Mouse (Mus musculus) erythroid progenitor cell, adult 5-6 weeks (primary cell): ENCODE data around the gene Bend7. TPM values are rescaled to one million over a fixed set of nuclear protein-coding genes. Genes with fewer than 3 reads are reported as not detected.

Experiments used
- ATAC-seq: replicated peaks from 2 replicates; pipeline ENCODE4 v1.8.0; 2016; ENCODE audit warnings: moderate number of reproducible peaks, mild to moderate bottlenecking, moderate TSS enrichment, inconsistent platforms; ENCODE audit not compliant: poor library complexity, low FRiP score, severe bottlenecking
- total RNA-seq, 2 experiments: library from RNA; stranded (forward) in 1 of 2; stranded (reverse) in 1 of 2; fragments of 150-400 nt in 1 of 2; fragments of 186-747, 209-891 nt in 1 of 2; gene quantifications; 2 replicates each; pipeline versions ENCODE4 v1.2.3 to v1.2.4; 2015 to 2017; ENCODE audit warnings: low replicate concordance in 2 of 2

Bend7 gene
- total RNA-seq (2015; ENCODE audit: low replicate concordance) (not detected in 2 replicates), total RNA-seq (2017; ENCODE audit: low replicate concordance) (not detected in 2 replicates)

GRCm38 (mm10) chr2:4717769-4718661 lies at the start of gene Bend7:
Bend7 (plus strand) TSS chr2:4717831.
- no peak for ATAC-seq

DNA sequence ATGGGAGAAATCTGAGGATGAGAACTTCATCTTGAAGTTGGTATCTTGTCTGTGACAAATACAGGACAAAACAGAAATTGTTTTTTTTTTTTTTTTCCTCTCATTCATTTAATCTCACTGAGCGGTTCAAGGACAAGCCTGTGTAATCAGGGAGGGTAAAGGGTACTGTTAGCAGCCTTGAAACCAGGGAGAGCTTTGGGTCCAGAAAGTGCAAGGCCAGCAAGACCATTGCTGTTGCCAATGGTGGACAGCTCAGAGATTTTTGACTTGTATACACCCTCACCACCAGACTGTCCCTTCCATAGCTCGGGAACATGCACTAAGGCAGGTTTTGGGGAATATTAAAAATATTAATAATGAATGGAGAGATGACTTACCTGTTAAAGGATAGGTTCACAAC lies 49.0 kb upstream of the Bend7 start:
- ATAC-seq = no peak

- ATAC-seq = no peak
These were observed 47.9 kb upstream of the Bend7 start for GRCm38 (mm10) chr2:4669701-4670100.

DNA sequence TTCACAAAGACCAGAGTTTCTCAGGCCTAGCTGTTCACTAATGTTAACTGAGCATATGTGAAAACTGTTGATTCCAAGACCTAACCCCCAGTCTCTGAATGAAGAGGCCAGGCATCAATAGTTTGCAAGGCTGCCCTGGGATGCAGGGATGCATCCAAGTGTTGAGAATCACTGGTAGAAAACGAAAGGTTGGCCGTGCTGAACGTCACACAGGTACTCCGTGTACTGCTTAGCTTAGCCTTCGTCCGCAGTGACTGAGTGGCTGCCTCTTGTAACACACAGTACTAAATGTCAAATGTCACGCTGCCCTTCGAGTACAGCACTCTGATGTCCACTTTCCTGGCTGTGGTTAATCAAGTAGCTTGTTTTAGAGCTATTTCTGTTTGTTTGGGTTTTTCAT lies 46.0 kb upstream of the Bend7 start:
- ATAC-seq = no peak

GRCm38 (mm10) chr2:4679886-4680285 lies 37.7 kb upstream of the Bend7 start:
- ATAC-seq = no peak

DNA sequence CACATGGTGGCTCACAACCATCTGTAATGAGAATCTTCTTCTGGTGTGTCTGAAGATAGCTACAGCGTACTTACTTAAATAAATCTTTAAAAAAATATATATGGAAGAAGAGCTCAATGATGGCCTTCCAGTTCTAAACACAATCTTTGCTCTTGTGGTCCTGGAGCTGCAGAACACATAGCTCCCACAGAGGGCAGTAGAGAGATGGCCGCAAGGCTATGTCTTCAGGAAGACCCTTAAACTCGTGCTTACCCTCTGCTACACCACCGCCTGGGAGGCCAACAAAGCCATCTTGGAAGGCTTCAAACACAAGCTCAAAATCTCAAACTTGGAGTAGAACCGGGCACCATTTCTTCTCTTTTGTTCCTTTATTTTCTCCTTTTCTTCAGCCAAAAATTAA lies 6.4 kb upstream of the Bend7 start:
- ATAC-seq = no peak

DNA sequence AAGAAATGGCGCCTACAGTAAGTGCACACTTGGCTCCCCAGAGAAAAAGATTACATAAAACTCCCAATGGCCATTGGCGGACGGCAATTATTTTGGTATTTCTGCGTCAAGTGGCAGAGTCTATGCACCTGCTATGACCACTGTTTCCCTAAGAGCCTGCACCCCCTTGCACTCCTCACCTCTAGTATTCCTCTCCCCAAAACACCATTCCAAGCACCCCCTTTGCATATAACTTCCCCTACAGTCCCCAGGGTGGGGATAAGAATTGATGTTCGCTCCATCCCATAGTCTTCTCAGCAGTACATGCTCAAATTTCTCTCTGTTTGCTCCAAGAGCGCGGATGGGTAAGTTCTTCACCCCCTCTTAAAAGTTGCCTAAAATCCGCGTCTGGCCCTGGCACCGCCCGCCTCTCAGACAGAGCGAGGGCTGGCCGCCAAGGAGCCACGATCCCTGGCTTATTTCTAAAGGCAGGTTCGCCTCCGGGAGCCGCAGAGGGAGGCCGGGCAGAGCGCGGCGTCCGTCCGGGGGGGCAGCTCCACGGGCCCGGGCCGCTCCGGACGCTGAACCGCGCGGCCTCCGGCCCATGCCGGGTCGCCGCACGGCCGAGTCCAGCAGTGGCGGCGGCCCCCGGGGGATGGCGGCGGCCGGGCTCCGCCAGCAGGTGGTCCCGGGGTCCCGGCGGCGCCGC lies 406 bp upstream of the Bend7 start:
- no peak for ATAC-seq

GRCm38 (mm10) chr2:4723088-4723487 lies 5.5 kb downstream of the Bend7 start:
- no peak for ATAC-seq

- ATAC-seq = no peak
These were observed 12.5 kb downstream of the Bend7 start for GRCm38 (mm10) chr2:4730161-4730560.

DNA sequence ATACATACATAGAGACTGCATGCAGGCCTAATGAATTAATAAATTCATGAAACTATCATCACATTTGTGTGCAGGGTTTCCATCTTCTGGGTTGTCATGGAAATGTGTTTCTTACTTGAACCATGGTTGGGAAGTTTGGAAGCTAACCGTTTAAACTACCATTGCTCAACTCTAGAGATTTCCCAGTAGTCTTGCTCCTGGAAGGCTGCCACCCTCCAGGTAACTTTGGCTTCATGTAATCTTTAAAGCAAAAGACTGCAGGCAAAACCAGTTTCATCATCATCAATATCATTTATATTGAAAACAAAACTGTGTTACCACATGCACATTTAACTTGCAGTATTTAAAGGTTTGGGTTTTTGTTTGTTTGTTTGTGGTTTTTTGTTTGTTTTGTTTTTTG lies 16.3 kb downstream of the Bend7 start:
- ATAC-seq = no peak

- no peak for ATAC-seq
These were observed 18.6 kb downstream of the Bend7 start for GRCm38 (mm10) chr2:4736095-4736797.

DNA sequence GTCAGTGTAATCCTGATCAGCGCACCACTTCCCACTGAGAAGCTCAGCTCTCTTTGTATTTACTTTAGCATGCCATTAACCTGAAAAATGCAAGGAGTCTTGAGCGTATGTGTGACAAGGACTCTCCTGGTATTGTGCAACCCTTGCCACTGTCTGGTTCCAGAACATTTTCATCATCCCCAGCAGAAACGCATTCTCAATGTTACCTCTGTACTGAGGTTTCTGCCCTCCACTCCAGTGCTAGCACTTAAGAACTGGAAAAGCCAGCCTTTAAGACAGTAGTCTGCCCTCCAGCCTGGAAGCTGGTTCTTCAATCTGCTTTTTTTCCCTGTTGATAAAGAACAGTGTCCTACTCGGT lies 19.1 kb downstream of the Bend7 start:
- ATAC-seq = no peak

DNA sequence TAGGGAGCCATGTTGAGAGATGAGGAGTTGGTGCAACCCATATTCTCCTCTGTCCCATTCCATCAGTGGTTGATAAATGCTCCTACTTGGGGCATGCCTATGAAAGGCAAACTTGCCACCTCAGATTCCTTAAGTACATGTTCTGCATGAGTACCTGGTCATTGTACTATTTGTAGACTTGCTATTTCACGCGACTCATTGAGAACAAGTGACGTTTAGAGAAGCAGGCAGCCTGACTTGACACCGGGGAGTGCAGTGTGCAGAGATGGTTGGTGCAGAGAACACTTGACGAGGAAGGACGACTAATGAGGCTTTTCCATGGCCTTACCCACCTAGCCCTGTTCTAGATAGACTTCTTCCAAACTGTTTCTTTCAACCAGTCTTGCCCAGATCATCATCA lies 34.3 kb downstream of the Bend7 start:
- no peak for ATAC-seq

DNA sequence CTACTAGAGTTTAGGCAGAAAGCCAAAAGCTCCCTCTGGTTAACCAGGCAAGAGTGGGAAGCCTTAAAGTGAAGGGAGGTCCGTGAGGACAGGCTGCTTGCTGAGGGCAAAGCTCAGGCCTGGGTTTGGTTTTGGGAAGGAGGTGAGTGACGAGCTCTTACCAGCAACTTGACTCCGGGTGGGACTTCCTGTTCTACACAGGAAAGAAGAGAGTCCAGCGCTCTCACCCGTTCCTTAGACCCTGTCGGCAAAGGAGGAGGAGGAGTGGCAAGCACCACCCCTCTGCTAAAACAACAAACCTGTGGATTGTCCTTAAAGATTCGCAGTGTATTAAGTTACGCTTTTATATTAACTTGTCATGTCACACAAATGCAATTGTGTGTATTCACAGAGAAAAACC lies 38.1 kb downstream of the Bend7 start:
- ATAC-seq = no peak

- no peak for ATAC-seq
These were observed 39.6 kb downstream of the Bend7 start for GRCm38 (mm10) chr2:4757218-4757617.

- ATAC-seq = no peak
These were observed 43.1 kb downstream of the Bend7 start for GRCm38 (mm10) chr2:4760741-4761140.

- ATAC-seq = no peak
These were observed 44.3 kb downstream of the Bend7 start for GRCm38 (mm10) chr2:4761906-4762305.

DNA sequence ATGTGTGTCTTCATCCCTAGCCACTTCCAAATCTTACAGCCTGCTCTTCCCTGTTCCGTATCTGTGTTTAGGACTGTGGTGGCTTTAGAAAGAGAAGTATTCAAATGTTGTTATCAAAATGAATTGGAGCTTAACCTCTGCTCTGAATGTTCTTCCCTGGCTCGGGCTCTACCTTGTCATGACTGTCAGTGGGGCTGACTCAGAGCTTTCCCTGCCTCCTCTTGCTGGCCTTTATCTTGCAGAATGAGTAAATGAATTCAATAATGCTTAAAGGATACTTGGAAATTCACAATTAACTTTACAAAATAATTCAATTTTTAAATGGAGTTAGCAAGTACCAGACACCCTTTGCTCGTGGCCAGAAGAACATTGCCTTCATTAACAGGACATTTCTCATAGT lies 46.4 kb downstream of the Bend7 start:
- no peak for ATAC-seq

- ATAC-seq = no peak
These were observed 52.7 kb downstream of the Bend7 start for GRCm38 (mm10) chr2:4770376-4770775.

DNA sequence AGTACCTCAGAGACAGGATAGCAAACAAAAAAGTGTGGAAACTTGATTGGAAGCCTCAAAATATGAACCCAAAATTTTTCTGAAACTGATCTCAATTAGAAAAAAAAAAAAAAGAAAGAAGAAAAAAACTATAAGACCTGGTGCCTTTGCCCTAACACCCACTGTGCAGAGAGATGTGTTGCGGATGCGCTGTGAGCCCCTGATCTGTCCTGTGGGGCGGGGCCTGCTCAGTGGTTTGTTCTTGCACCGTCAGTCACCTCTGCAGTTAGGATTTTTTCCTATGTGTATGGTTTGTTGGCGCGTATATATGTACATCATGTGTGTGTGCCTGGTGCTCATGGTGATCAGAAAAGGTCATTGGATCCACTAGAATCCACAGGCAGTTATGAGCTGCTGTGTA lies 56.3 kb downstream of the Bend7 start:
- ATAC-seq = no peak

- no peak for ATAC-seq
These were observed 59.7 kb downstream of the Bend7 start for GRCm38 (mm10) chr2:4777291-4777690.
